Comparison of ENCODE assay signal across 16 mouse cellular contexts in genomic region chr5:112923841-112924240, GRCm38 (mm10). TPM values are rescaled to one million over a fixed set of nuclear protein-coding genes. Genes with fewer than 3 reads are reported as not detected.
"Had no signal": no experiment of that assay in that cellular context is flagged by ENCODE, and none has a peak within 500 bp of the region (broad histone marks: within the 10 kb centered on the region; RNA-seq: fewer than 3 reads in every experiment).

No protein-coding gene starts in this region.

- H3K9ac ChIP-seq: liver, embryonic 13.5 days; midbrain, embryonic 12.5 days; midbrain, embryonic 15.5 days; neural tube, embryonic 13.5 days had no signal

- H3K9me3 ChIP-seq: liver, embryonic 13.5 days; midbrain, embryonic 12.5 days; midbrain, embryonic 15.5 days; neural tube, embryonic 13.5 days had no signal

- DNase-seq: kidney, postnatal 10 days; kidney, postnatal 36 days; layer of hippocampus, postnatal 36 days; liver, embryonic 13.5 days; lung, adult 2 months; lung, postnatal 14 days; lung, postnatal 4 days; thymus, adult 18-20 months; thymus, postnatal 36 days had no signal

- ATAC-seq: midbrain, embryonic 15.5 days had no signal

- H3K36me3 ChIP-seq: liver, embryonic 13.5 days; midbrain, embryonic 12.5 days; midbrain, embryonic 15.5 days; neural tube, embryonic 13.5 days had no signal

- H3K27me3 ChIP-seq: liver, embryonic 13.5 days; midbrain, embryonic 12.5 days; midbrain, embryonic 15.5 days; neural tube, embryonic 13.5 days had no signal

- H3K27ac ChIP-seq: left cerebral cortex, adult 2 months; liver, embryonic 13.5 days; midbrain, embryonic 12.5 days; midbrain, embryonic 15.5 days; neural tube, embryonic 13.5 days had no signal

- H3K4me2 ChIP-seq: liver, embryonic 13.5 days; midbrain, embryonic 12.5 days; midbrain, embryonic 15.5 days; neural tube, embryonic 13.5 days had no signal

- H3K4me3 ChIP-seq: left cerebral cortex, adult 2 months; liver, embryonic 13.5 days; midbrain, embryonic 12.5 days; midbrain, embryonic 15.5 days; myocyte; neural tube, embryonic 13.5 days had no signal

RNA-seq across cellular contexts. Expression of gene Myo18b, which starts 27.7 kb away (rescaled TPM):
- total RNA-seq: megakaryocyte-erythroid progenitor cell, adult 5-6 weeks; monocyte, adult 5-6 weeks had no signal
